Mouse (Mus musculus) liver, embryonic 13.5 days (tissue): ENCODE data around the gene Gm9837. TPM values are rescaled to one million over a fixed set of nuclear protein-coding genes. Genes with fewer than 3 reads are reported as not detected.
"Not testable (repeated sequence)": the region's sequence is repeated elsewhere in the genome, so short reads cannot be mapped to it uniquely, and the experiment has no call there.

Source experiments
- ATAC-seq: fragments of 200-750 bp; cut with Nextera tagmentation; 2 replicates; pipeline ENCODE4 v1.8.0; 2017; ENCODE audit warnings: low read depth, mild to moderate bottlenecking, moderate number of reproducible peaks, moderate library complexity
- DNase-seq: peaks from one replicate; pipeline ENCODE4 v3.0.0; 2022
- H3K27ac ChIP-seq: fragments of 300-500 bp; sonication (generic); 2 replicates; pipeline ENCODE4 v1.5.1; 2015; ENCODE audit warnings: moderate library complexity, mild to moderate bottlenecking, inconsistent platforms
- H3K27me3 ChIP-seq: fragments of 300-500 bp; sonication (generic); 2 replicates; pipeline ENCODE4 v1.6.1; 2015; ENCODE audit warnings: mild to moderate bottlenecking, inconsistent platforms
- H3K36me3 ChIP-seq: fragments of 300-500 bp; sonication (generic); 2 replicates; pipeline ENCODE4 v1.6.1; 2015; ENCODE audit warnings: mild to moderate bottlenecking, inconsistent platforms
- H3K4me1 ChIP-seq: fragments of 300-500 bp; sonication (generic); replicated peaks from 2 replicates; pipeline ENCODE4 v1.6.1; 2015; ENCODE audit warnings: inconsistent platforms
- H3K4me2 ChIP-seq: fragments of 300-500 bp; sonication (generic); 2 replicates; pipeline ENCODE4 v1.6.1; 2015; ENCODE audit warnings: inconsistent platforms, mild to moderate bottlenecking, moderate library complexity
- H3K4me3 ChIP-seq: fragments of 300-500 bp; sonication (generic); replicated peaks from 2 replicates; pipeline ENCODE4 v1.5.1; 2015; ENCODE audit warnings: mild to moderate bottlenecking, inconsistent platforms
- H3K9ac ChIP-seq: fragments of 300-500 bp; sonication (generic); 2 replicates; pipeline ENCODE4 v1.6.1; 2015; ENCODE audit warnings: mild to moderate bottlenecking, inconsistent platforms
- H3K9me3 ChIP-seq: fragments of 300-500 bp; sonication (generic); replicated peaks from 2 replicates; pipeline ENCODE4 v1.6.1; 2016; ENCODE audit warnings: inconsistent platforms
- WGBS: fragments of 180-500 bp; shearing (Covaris S2); methylation state at CpG from one replicate; pipeline ENCODE4 v1.1.7; 2015; ENCODE audit not compliant: insufficient replicate concordance; 5-methylcytosine and 5-hydroxymethylcytosine counted together
- polyA plus RNA-seq: library from polyadenylated mRNA; unstranded; fragments of >200 nt; fragmentation: Nextera tagmentation; extraction: Ambion mirVana; gene quantifications from 2 replicates; pipeline ENCODE4 v1.2.1, GENCODE M21; 2015

Gene Gm9837
- polyA plus RNA-seq, 1 experiment from 2014 or later = not detected

- peak; percentile 100 for DNase-seq
- H3K4me2 ChIP-seq = peak within 1 kb of the TSS; percentile 85
- peaks cover 20% of the 10 kb centered on the region for H3K36me3 ChIP-seq
- H3K4me1 ChIP-seq = peaks cover 52% of the 10 kb centered on the region
- H3K27ac ChIP-seq = peak within 1 kb of the TSS; percentile 88
- no peaks in the 10 kb centered on the region for H3K27me3 ChIP-seq
- peak within 1 kb of the TSS; percentile 89 for H3K9ac ChIP-seq
- H3K9me3 ChIP-seq = no peaks in the 10 kb centered on the region
- under 1% methylated on average over 44 of the region's 44 CpGs for WGBS
- peak within 1 kb of the TSS; percentile 84 for H3K4me3 ChIP-seq
- ATAC-seq = peak; percentile 90
Measured at GRCm38 (mm10) chr11:53430670-53431346, 39.5 kb downstream of the Gm9837 start, which contains the start of the genes Uqcrq and Gdf9. TSS of gene Uqcrq (minus strand) at chr11:53430831. TSS of gene Gdf9 (plus strand) at chr11:53431023.

- Histone ChIP-seq H3K4me2 (peak overlapping the region; percentile 85), H3K27me3 (no peaks in the 10 kb centered on the region), H3K36me3 (peaks cover 20% of the 10 kb centered on the region), H3K9me3 (no peaks in the 10 kb centered on the region), H3K27ac (peak overlapping the region; percentile 88), H3K4me1 (peaks cover 54% of the 10 kb centered on the region), H3K9ac (peak overlapping the region; percentile 89), H3K4me3 (peak overlapping the region; percentile 84)
- no peak for DNase-seq
- WGBS = under 1% methylated on average over 34 of the region's 34 CpGs
- peak; percentile 34 for ATAC-seq
Measured at GRCm38 (mm10) chr11:53430300-53430669, 40.0 kb downstream of the Gm9837 start.

DNA sequence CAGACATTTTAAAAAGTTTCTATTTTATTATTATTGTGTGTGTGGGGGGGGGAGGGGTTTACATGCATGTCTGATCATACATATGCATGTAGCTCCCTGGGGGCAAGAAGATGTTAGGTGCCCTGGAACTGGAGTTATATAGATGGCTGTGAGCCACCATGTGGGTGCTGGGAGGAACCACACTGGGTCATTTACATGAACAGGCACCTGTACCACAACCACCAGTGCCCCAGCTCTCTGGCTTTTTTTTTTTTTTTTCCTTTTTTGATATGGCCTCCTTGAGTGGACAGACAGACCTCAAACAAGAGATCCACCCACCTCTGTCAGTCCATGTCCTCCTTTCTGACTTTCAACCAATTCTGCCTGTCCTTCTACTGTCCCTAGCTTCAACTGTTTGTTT is 41.1 kb downstream of the Gm9837 start:
- Histone ChIP-seq H3K27ac (peak overlapping the region; percentile 88; the same call in 1 of the 2 replicates), H3K9me3 (no peaks in the 10 kb centered on the region), H3K4me1 (peaks cover 58% of the 10 kb centered on the region), H3K27me3 (no peaks in the 10 kb centered on the region), H3K4me3 (peak overlapping the region; percentile 84), H3K36me3 (peaks cover 20% of the 10 kb centered on the region), H3K4me2 (peak overlapping the region; percentile 85), H3K9ac (peak overlapping the region; percentile 89)
- DNase-seq = no peak
- no peak for ATAC-seq

GRCm38 (mm10) chr11:53428716-53429057 is 41.6 kb downstream of the Gm9837 start:
- H3K36me3 ChIP-seq = peaks cover 20% of the 10 kb centered on the region
- no peaks in the 10 kb centered on the region for H3K9me3 ChIP-seq
- H3K4me1 ChIP-seq = peaks cover 56% of the 10 kb centered on the region
- no peak overlapping the region for H3K9ac ChIP-seq
- ATAC-seq (no peak), DNase-seq (no peak)
- no peak overlapping the region for H3K4me2 ChIP-seq
- whole genome bisulfite sequencing = 80% methylated on average over 5 of the region's 5 CpGs
- no peak overlapping the region for H3K4me3 ChIP-seq
- no peaks in the 10 kb centered on the region for H3K27me3 ChIP-seq
- H3K27ac ChIP-seq = no peak overlapping the region

DNA sequence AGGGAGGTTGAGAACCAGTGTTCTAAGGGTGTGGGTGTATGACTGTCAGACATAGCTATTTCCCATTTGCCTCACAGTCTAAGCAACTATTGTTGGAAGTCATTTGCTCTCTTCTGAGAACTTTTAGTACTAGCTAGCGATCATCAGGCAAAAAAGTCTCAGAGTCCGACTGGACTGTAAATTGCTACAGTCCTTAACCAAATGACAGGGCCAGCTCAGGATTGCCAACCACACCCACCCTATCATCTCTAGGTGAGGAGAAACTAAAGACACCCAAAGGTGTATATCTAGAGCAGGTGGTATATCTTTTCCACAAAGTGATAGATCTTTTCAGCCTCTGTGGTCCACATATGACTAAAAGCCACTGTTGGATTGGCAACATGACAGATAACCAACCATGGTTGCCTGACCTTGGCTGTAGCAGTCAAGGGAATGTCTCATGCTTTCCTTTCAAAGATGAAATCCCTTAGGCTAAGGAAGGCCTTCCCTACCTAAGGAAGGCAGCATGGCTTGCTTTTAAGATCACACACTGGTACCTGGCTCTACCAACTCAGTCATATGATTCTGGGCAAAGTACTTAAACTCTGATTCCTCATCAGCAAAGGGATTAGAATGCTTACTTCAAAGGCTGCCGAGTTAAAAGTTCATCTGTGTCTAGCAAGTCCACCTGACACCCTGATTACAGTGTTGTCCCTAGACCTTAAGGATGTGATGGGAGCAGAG is 42.1 kb downstream of the Gm9837 start:
- no peak overlapping the region for H3K27ac ChIP-seq
- ATAC-seq (no peak), DNase-seq (no peak)
- H3K9ac ChIP-seq = no peak overlapping the region
- no peaks in the 10 kb centered on the region for H3K27me3 ChIP-seq
- peaks cover 51% of the 10 kb centered on the region for H3K4me1 ChIP-seq
- peaks cover 20% of the 10 kb centered on the region for H3K36me3 ChIP-seq
- H3K4me3 ChIP-seq = no peak overlapping the region
- H3K9me3 ChIP-seq = no peaks in the 10 kb centered on the region
- no peak overlapping the region for H3K4me2 ChIP-seq
- 81% methylated on average over 3 of the region's 3 CpGs for WGBS

DNA sequence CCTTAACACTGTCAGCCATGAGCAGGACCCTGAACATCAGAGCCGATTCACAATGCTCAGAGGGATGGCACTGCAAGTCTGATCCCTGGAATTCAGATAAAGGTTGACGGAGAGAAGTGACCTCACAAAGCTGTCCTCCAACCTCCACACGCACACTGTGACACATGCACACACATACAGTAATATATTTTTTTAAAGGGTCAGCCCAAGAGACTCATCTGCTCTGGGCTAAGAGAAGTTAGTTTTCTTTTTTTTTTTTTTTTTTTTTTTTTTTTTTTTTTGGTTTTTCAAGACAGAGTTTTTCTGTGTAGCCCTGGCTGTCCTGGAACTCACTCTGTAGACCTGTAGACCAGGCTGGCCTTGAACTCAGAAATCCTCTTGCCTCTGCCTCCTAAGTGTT is 43.4 kb downstream of the Gm9837 start:
- ATAC-seq, H3K4me2 ChIP-seq, H3K4me3 ChIP-seq, H3K9me3 ChIP-seq, DNase-seq, H3K27me3 ChIP-seq, H3K27ac ChIP-seq, H3K9ac ChIP-seq: not testable (repeated sequence)
- WGBS = 83% methylated on average over 3 of the region's 3 CpGs
- H3K4me1 ChIP-seq = peaks cover 38% of the 10 kb centered on the region
- H3K36me3 ChIP-seq = peaks cover 20% of the 10 kb centered on the region

- no peak for DNase-seq
- Histone ChIP-seq H3K36me3 (peaks cover 20% of the 10 kb centered on the region), H3K9me3 (no peaks in the 10 kb centered on the region), H3K27me3 (no peaks in the 10 kb centered on the region), H3K27ac (peak overlapping the region; percentile 58; the same call in 1 of the 2 replicates), H3K4me1 (peaks cover 30% of the 10 kb centered on the region), H3K4me3 (no peak overlapping the region), H3K9ac (no peak overlapping the region), H3K4me2 (no peak overlapping the region)
- WGBS = 69% methylated on average over 6 of the region's 6 CpGs
- no peak for ATAC-seq
Measured at GRCm38 (mm10) chr11:53425711-53426255, 44.5 kb downstream of the Gm9837 start.

DNA sequence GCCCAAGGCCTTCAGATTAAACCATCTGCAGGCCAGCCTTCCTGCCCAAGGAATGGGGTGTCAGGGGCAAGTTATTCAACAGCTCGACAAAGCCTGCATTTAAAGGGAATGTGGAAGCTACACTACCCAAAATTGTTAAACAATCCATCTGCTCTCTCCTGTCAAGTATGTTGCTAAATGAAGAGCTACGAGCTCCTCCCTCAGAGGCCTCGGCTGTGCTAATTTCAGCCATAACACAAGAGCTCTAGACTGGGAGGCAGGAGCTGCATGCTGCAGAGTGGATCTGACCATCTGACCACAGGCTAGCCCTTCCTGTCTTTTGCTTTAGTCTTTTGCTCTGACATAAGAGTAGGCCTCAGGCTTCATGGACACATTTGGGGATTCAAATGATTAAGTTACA is 45.0 kb downstream of the Gm9837 start:
- ATAC-seq = no peak
- Histone ChIP-seq H3K9ac (no peak overlapping the region), H3K27ac (peak overlapping the region; percentile 58), H3K4me2 (no peak overlapping the region), H3K36me3 (peaks cover 20% of the 10 kb centered on the region), H3K4me1 (peaks cover 30% of the 10 kb centered on the region), H3K9me3 (no peaks in the 10 kb centered on the region), H3K27me3 (no peaks in the 10 kb centered on the region), H3K4me3 (no peak overlapping the region)
- 59% methylated on average over 3 of the region's 3 CpGs for WGBS
- DNase-seq = no peak

GRCm38 (mm10) chr11:53424826-53425225 is 45.5 kb downstream of the Gm9837 start:
- no peak for ATAC-seq
- Histone ChIP-seq H3K27ac (0 out of 2 replicates have a peak overlapping the region, but pooled peaks have one; percentile 58), H3K27me3 (no peaks in the 10 kb centered on the region), H3K4me2 (no peak overlapping the region), H3K4me3 (no peak overlapping the region), H3K9me3 (no peaks in the 10 kb centered on the region), H3K36me3 (peaks cover 20% of the 10 kb centered on the region), H3K4me1 (peaks cover 26% of the 10 kb centered on the region), H3K9ac (no peak overlapping the region)
- no peak for DNase-seq
- 60% methylated on average over 2 of the region's 2 CpGs for WGBS

GRCm38 (mm10) chr11:53423036-53423435 is 47.2 kb downstream of the Gm9837 start, which contains the start of gene Leap2:
TSS of gene Leap2 (minus strand) at chr11:53423170.
- Histone ChIP-seq H3K9ac (no peak within 1 kb of the TSS), H3K4me1 (peaks cover 11% of the 10 kb centered on the region; the same call in 1 of the 2 replicates), H3K4me2 (peak within 1 kb of the TSS; percentile 39), H3K27ac (peak within 1 kb of the TSS; percentile 62), H3K9me3 (no peaks in the 10 kb centered on the region), H3K27me3 (no peaks in the 10 kb centered on the region), H3K36me3 (peaks cover 10% of the 10 kb centered on the region), H3K4me3 (peak within 1 kb of the TSS; percentile 29)
- peak; percentile 66 for ATAC-seq
- DNase-seq = no peak
- WGBS = 58% methylated on average over 4 of the region's 4 CpGs
